Mouse (Mus musculus): Measurements from ENCODE around the gene Zbtb34. TPM values are rescaled to one million over a fixed set of nuclear protein-coding genes. Genes with fewer than 3 reads are reported as not detected.
A peak's percentile ranks its signal among the peaks of the same experiment; 100 is the strongest.

Zbtb34 gene
- polyA plus RNA-seq (2016; fragmentation: Nextera tagmentation; extraction: Ambion mirVana): 10.4 and 12.4 TPM in 2 replicates

- peak within 1 kb of the TSS; percentile 94 for H3K4me2 ChIP-seq
- 1% methylated on average over 65 of the region's 102 CpGs for WGBS
- no peaks in the 10 kb centered on the region for H3K9me3 ChIP-seq
- peaks cover 36% of the 10 kb centered on the region for H3K4me1 ChIP-seq
- H3K9ac ChIP-seq: peak within 1 kb of the TSS; percentile 98
- H3K4me3 ChIP-seq (replicated peaks): peak within 1 kb of the TSS; percentile 100
- H3K27me3 ChIP-seq: no peaks in the 10 kb centered on the region; the same call in 1 of the 2 replicates
- 0 out of 2 replicates have a peak within 1 kb of the TSS, but pooled peaks have one; percentile 46 for H3K27ac ChIP-seq
- peaks cover 16% of the 10 kb centered on the region for H3K36me3 ChIP-seq (replicated peaks)
- ATAC-seq (ENCODE audit: low FRiP score): peak; percentile 81
These were observed at the start of gene Zbtb34 for GRCm38 (mm10) chr2:33430771-33431699. TSS of gene Zbtb34 (minus strand) at chr2:33431324.

GRCm38 (mm10) chr2:33477961-33478755 is 47.0 kb upstream of the Zbtb34 start:
- no peak for ATAC-seq (ENCODE audit: low FRiP score)
- Histone ChIP-seq H3K9me3 (no peaks in the 10 kb centered on the region), H3K4me2 (no peak overlapping the region), H3K36me3 (replicated peaks) (no peaks in the 10 kb centered on the region), H3K4me1 (peaks cover 6% of the 10 kb centered on the region; the same call in 1 of the 2 replicates), H3K4me3 (replicated peaks) (no peak overlapping the region), H3K27ac (no peak overlapping the region), H3K27me3 (no peaks in the 10 kb centered on the region; the same call in 1 of the 2 replicates), H3K9ac (no peak overlapping the region)
- 92% methylated on average over 10 of the region's 10 CpGs for WGBS

GRCm38 (mm10) chr2:33475961-33476360 is 44.8 kb upstream of the Zbtb34 start:
- Histone ChIP-seq H3K4me3 (replicated peaks) (no peak overlapping the region), H3K27ac (no peak overlapping the region), H3K9ac (no peak overlapping the region), H3K27me3 (no peaks in the 10 kb centered on the region; the same call in 1 of the 2 replicates), H3K4me1 (peaks cover 6% of the 10 kb centered on the region; the same call in 1 of the 2 replicates), H3K9me3 (no peaks in the 10 kb centered on the region), H3K36me3 (replicated peaks) (no peaks in the 10 kb centered on the region), H3K4me2 (no peak overlapping the region)
- no peak for ATAC-seq (ENCODE audit: low FRiP score)

- no peaks in the 10 kb centered on the region for H3K9me3 ChIP-seq
- WGBS: 7% methylated on average over 36 of the region's 36 CpGs
- H3K27me3 ChIP-seq: no peaks in the 10 kb centered on the region; the same call in 1 of the 2 replicates
- peak within 1 kb of the TSS; percentile 79 for H3K4me2 ChIP-seq
- H3K27ac ChIP-seq: 0 out of 2 replicates have a peak within 1 kb of the TSS, but pooled peaks have one; percentile 51
- peaks cover 4% of the 10 kb centered on the region for H3K36me3 ChIP-seq (replicated peaks)
- peaks cover 29% of the 10 kb centered on the region for H3K4me1 ChIP-seq
- H3K9ac ChIP-seq: peak within 1 kb of the TSS; percentile 90
- peak; percentile 96 for ATAC-seq (ENCODE audit: low FRiP score)
- H3K4me3 ChIP-seq (replicated peaks): peak within 1 kb of the TSS; percentile 97
These were observed 37.5 kb upstream of the Zbtb34 start, which contains the start of gene Zbtb43 for GRCm38 (mm10) chr2:33468466-33469097. TSS of gene Zbtb43 (minus strand) at chr2:33468559.

- peak overlapping the region; percentile 90 for H3K9ac ChIP-seq
- 7% methylated on average over 50 of the region's 57 CpGs for WGBS
- H3K4me1 ChIP-seq: peaks cover 29% of the 10 kb centered on the region
- peaks cover 10% of the 10 kb centered on the region for H3K36me3 ChIP-seq (replicated peaks)
- no peaks in the 10 kb centered on the region; the same call in 1 of the 2 replicates for H3K27me3 ChIP-seq
- H3K4me2 ChIP-seq: peak overlapping the region; percentile 79
- no peak; the same call in 1 of the 2 replicates for ATAC-seq (ENCODE audit: low FRiP score)
- H3K4me3 ChIP-seq (replicated peaks): peak overlapping the region; percentile 97
- 0 out of 2 replicates have a peak overlapping the region, but pooled peaks have one; percentile 51 for H3K27ac ChIP-seq
- H3K9me3 ChIP-seq: no peaks in the 10 kb centered on the region
These were observed 36.7 kb upstream of the Zbtb34 start for GRCm38 (mm10) chr2:33467546-33468465.

- no peaks in the 10 kb centered on the region for H3K9me3 ChIP-seq
- no peak overlapping the region for H3K9ac ChIP-seq
- H3K36me3 ChIP-seq (replicated peaks): peaks cover 28% of the 10 kb centered on the region
- no peak for ATAC-seq (ENCODE audit: low FRiP score)
- H3K27me3 ChIP-seq: no peaks in the 10 kb centered on the region
- H3K27ac ChIP-seq: no peak overlapping the region
- H3K4me3 ChIP-seq (replicated peaks): no peak overlapping the region
- 79% methylated on average over 4 of the region's 4 CpGs for WGBS
- H3K4me2 ChIP-seq: no peak overlapping the region
- peaks cover 29% of the 10 kb centered on the region for H3K4me1 ChIP-seq
These were observed 34.8 kb upstream of the Zbtb34 start for GRCm38 (mm10) chr2:33465966-33466365.

GRCm38 (mm10) chr2:33465215-33465614 is 34.1 kb upstream of the Zbtb34 start:
- Histone ChIP-seq H3K9ac (0 out of 2 replicates have a peak overlapping the region, but pooled peaks have one; percentile 21), H3K4me1 (peaks cover 29% of the 10 kb centered on the region), H3K27ac (no peak overlapping the region), H3K4me3 (replicated peaks) (no peak overlapping the region), H3K27me3 (no peaks in the 10 kb centered on the region), H3K4me2 (no peak overlapping the region), H3K9me3 (no peaks in the 10 kb centered on the region), H3K36me3 (replicated peaks) (peaks cover 35% of the 10 kb centered on the region)
- WGBS: 70% methylated on average over 5 of the region's 5 CpGs
- ATAC-seq (ENCODE audit: low FRiP score): no peak

GRCm38 (mm10) chr2:33462066-33462465 is 30.9 kb upstream of the Zbtb34 start:
- Histone ChIP-seq H3K4me3 (replicated peaks) (no peak overlapping the region), H3K36me3 (replicated peaks) (peaks cover 46% of the 10 kb centered on the region), H3K27me3 (no peaks in the 10 kb centered on the region), H3K27ac (no peak overlapping the region), H3K4me2 (no peak overlapping the region), H3K9ac (no peak overlapping the region), H3K9me3 (no peaks in the 10 kb centered on the region), H3K4me1 (peaks cover 20% of the 10 kb centered on the region)
- 92% methylated on average over 7 of the region's 7 CpGs for WGBS
- ATAC-seq (ENCODE audit: low FRiP score): no peak

GRCm38 (mm10) chr2:33461066-33461465 is 29.9 kb upstream of the Zbtb34 start:
- 91% methylated on average over 1 of the region's 1 CpGs for WGBS
- Histone ChIP-seq H3K4me3 (replicated peaks) (no peak overlapping the region), H3K4me2 (no peak overlapping the region), H3K4me1 (peaks cover 12% of the 10 kb centered on the region), H3K27me3 (no peaks in the 10 kb centered on the region), H3K36me3 (replicated peaks) (peaks cover 52% of the 10 kb centered on the region), H3K9ac (no peak overlapping the region), H3K27ac (no peak overlapping the region), H3K9me3 (no peaks in the 10 kb centered on the region)
- no peak for ATAC-seq (ENCODE audit: low FRiP score)

- H3K9ac ChIP-seq: no peak overlapping the region
- no peak overlapping the region for H3K4me2 ChIP-seq
- no peaks in the 10 kb centered on the region for H3K27me3 ChIP-seq
- H3K4me1 ChIP-seq: no peaks in the 10 kb centered on the region
- no peaks in the 10 kb centered on the region for H3K9me3 ChIP-seq
- no peak overlapping the region for H3K4me3 ChIP-seq (replicated peaks)
- ATAC-seq (ENCODE audit: low FRiP score): no peak
- H3K36me3 ChIP-seq (replicated peaks): peaks cover 66% of the 10 kb centered on the region
- no peak overlapping the region for H3K27ac ChIP-seq
- 92% methylated on average over 4 of the region's 4 CpGs for WGBS
These were observed 28.5 kb upstream of the Zbtb34 start for GRCm38 (mm10) chr2:33459660-33460059.

- H3K27me3 ChIP-seq: no peaks in the 10 kb centered on the region
- ATAC-seq (ENCODE audit: low FRiP score): no peak
- H3K9ac ChIP-seq: no peak overlapping the region
- no peak overlapping the region for H3K27ac ChIP-seq
- H3K4me1 ChIP-seq: no peaks in the 10 kb centered on the region
- no peak overlapping the region for H3K4me3 ChIP-seq (replicated peaks)
- H3K36me3 ChIP-seq (replicated peaks): peaks cover 74% of the 10 kb centered on the region
- no peak overlapping the region for H3K4me2 ChIP-seq
- no peaks in the 10 kb centered on the region for H3K9me3 ChIP-seq
- WGBS: 85% methylated on average over 3 of the region's 3 CpGs
These were observed 25.6 kb upstream of the Zbtb34 start for GRCm38 (mm10) chr2:33456696-33457095.

Data from forebrain, embryonic 12.5 days (tissue).